Mouse (Mus musculus): ENCODE data around the gene Rbm38.

Rbm38 gene

DNA sequence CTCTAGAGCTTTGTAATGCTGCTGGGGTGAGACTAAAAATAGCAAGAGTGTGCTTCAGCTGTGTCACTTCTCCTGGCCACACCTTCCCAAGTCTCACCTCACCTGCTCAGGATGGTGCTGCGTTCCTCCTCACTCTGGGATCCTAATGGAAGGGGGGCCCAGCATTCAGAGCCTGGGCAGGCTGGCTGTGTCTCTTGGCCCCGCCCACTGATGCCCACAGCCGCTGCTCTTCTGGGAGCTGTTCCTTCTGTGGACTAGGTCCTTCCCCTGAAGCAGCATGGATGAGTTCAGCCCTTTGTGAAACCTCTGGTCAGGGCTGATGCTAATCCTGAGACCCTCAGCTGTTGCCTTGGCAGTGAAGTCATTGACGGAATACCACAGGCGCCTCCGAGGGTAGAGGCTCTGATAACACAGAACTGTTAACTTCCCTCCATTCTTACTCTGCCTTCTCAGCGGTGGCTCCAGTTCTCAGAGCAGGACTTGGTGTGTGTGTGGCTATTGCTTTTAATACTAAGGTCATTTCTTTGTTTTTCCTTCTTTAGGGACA, 5.5 kb upstream of the Rbm38 start:
- DNase-seq (ENCODE audit: low spot score in 2 of 2): no peak

- no peak for DNase-seq (ENCODE audit: low spot score in 2 of 2)
Observed at GRCm38 (mm10) chr2:173017940-173018339, 2.4 kb upstream of the Rbm38 start.

- DNase-seq (ENCODE audit: low spot score in 2 of 2): peak in 1 of 2 experiments; percentile 12
Observed at GRCm38 (mm10) chr2:173018618-173019017, 1.7 kb upstream of the Rbm38 start.

DNA sequence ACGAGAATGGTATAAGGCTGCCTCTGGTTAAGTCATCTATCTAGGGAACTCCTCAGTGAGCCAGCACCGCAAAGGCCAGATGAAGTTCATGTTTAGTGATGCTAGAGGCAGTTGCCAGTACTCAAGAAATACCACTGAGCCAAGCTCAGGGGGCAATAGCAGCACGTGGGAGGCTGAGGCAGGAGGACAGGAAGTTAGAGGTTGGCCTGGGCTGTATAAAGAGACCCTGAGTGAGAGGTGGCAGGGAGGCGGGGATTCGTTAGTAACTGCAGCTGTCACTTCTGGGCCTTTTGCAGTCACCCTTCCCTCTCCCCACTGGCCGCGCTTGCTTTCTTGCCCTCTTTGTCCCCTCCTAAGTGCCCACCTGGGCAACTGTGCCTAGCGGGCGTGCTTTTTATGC, 976 bp upstream of the Rbm38 start:
- DNase-seq (ENCODE audit: low spot score in 2 of 2): peak in 1 of 2 experiments; percentile 12

- peak; percentile 91 to 94 for DNase-seq (ENCODE audit: low spot score in 2 of 2)
Observed at GRCm38 (mm10) chr2:173019790-173020189, 508 bp upstream of the Rbm38 start.

- DNase-seq (ENCODE audit: low spot score in 2 of 2): peak; percentile 96 to 98
Observed at GRCm38 (mm10) chr2:173021633-173022055, 1.3 kb downstream of the Rbm38 start.

DNA sequence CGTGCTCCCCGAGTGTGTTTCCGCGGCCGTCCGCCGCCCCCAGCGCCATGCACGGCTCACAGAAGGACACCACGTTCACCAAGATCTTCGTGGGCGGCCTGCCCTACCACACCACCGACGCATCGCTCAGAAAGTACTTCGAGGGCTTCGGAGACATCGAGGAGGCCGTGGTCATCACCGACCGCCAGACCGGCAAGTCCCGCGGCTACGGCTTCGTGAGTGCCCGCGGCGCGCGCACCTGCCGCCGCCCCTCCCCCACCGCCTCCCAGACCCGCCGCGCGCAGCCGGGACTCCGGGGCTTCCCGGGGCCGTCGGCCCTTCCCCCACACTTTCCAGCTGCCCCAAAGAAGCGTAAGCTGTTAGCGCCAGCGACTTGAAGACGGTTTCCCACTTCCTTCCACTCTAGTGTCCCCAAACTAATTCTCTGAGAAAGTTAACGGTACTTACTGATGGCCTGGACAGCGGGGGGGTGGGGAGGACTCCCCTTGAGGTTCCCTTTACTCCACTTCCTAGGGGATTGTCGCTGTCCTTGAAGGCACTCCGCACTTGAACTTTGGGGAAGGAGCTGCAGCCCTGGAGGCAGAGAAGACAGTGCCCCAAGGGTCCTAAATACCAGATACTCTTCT, 1.9 kb downstream of the Rbm38 start:
- peak in 1 of 2 experiments; percentile 56 for DNase-seq (ENCODE audit: low spot score in 2 of 2)

- DNase-seq (ENCODE audit: low spot score in 2 of 2): no peak
Observed at GRCm38 (mm10) chr2:173022813-173023212, 2.5 kb downstream of the Rbm38 start.

GRCm38 (mm10) chr2:173023371-173023851, 3.1 kb downstream of the Rbm38 start:
- no peak for DNase-seq (ENCODE audit: low spot score in 2 of 2)

GRCm38 (mm10) chr2:173023966-173024365, 3.7 kb downstream of the Rbm38 start:
- DNase-seq (ENCODE audit: low spot score in 2 of 2): peak in 1 of 2 experiments; percentile 5

DNA sequence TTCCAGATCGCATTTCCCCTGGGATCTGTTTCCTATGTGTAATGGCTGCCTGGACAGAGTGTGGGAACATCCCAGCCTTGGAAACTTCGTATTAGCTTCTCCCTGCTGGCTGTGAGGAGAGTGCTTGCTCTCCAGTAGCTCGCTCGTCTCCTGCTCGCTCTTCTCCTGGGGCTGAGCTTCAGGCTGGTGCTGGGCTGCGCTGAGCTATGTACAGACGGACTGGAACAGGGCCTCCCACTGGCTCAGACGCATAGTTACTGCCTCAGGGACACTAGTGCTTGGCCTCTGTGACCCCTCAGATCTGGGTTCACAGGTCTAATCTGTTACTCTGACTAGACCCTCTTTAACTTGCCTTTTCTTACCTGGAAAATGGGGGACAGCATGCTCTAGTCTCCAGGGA, 4.1 kb downstream of the Rbm38 start:
- DNase-seq (ENCODE audit: low spot score in 2 of 2): peak in 1 of 2 experiments; percentile 7

DNA sequence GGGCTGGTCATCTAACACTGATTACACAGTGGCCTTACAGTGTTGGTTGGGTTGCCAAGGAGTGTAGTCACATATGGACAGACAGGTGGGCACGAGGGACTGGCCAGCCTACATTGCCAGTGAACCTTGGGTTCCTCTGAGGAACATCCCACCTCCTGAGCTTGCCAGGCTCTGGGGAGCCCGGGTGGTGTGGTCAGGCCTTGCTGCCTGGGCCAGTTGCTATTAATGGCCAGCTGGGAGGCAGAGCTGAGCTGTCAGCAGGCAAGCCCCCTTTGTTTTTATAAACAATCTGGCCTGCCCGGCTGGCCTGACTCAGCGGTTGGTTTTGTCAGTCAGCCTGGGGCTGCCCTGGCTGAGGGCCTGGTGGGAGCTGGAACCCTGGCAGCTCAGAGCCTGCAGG, 4.6 kb downstream of the Rbm38 start:
- peak in 1 of 2 experiments; percentile 16 for DNase-seq (ENCODE audit: low spot score in 2 of 2)

DNA sequence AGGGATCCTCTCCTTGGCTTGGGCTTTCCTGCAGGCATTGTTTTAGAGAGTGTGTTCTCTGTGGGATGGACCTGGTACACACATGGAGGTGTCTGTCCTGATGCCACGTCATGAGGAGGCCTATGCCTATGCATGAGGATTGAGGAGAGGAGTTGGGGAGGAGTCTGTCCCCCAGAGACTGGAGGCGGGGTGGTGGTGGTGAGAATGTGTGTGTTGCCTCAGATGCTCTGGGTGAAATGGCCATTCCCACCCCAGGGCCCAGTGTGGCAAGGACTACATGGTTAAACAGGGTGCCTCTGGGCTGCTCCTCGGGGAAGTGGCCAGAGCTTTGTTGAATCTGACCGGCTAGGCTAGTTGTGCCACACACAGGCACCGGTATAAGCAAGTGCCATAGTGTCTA, 6.0 kb downstream of the Rbm38 start:
- peak in 1 of 2 experiments; percentile 13 for DNase-seq (ENCODE audit: low spot score in 2 of 2)

DNA sequence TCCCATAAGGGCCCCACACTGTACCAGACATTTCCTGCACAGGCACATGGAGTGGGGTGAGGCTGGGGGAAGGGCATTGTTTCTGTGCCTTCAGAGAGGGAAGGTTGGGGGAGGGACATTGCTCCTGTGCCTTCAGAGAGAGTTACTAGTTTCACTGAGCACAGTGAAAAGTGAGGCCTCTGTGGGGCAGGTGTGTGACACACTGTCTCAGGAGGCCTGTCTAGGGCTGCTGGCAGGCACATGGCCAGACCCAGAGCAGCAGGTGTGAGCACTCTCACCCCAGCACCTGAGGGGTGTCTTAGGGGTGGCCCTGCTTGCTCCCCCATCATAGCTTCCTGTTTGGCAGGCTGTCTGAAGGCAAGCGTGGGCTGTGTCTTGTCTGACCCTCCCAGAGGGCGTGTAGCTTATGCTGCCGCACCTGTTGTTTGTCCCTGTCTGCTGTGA, 6.4 kb downstream of the Rbm38 start:
- DNase-seq (ENCODE audit: low spot score in 2 of 2): peak in 1 of 2 experiments; percentile 65

DNA sequence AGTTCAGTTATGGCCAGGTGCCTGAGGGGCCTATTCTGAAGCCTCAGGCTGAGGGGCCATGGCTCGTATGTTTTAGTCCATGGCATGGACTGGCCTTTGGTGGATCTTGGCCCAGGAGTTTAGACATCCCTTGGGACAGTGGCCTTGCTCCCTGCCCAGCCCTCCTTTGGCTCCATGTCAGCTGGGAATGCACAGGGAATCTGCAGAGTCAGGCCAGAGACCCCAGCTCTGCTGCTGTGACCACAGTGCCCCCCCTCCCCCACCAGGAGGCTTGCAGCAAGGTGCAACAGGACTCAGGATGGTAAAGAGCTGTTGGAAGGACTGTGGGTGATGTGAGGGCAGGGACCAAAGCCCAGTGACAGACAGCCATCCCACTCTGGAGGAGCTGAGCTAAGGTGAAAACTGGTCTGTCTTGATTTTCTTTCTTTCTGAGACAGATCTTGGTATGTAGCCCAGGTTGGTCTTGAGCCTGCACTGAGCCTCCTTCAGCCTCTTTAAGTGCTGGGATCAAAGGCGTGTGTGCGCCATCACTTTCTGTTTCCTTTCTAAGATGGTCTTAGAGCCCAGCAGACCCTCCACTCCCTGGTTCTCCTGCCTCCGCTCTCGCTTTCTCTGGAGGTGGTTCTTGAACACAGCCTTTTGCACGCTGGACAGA, 7.0 kb downstream of the Rbm38 start:
- DNase-seq (ENCODE audit: low spot score in 2 of 2): no peak

DNA sequence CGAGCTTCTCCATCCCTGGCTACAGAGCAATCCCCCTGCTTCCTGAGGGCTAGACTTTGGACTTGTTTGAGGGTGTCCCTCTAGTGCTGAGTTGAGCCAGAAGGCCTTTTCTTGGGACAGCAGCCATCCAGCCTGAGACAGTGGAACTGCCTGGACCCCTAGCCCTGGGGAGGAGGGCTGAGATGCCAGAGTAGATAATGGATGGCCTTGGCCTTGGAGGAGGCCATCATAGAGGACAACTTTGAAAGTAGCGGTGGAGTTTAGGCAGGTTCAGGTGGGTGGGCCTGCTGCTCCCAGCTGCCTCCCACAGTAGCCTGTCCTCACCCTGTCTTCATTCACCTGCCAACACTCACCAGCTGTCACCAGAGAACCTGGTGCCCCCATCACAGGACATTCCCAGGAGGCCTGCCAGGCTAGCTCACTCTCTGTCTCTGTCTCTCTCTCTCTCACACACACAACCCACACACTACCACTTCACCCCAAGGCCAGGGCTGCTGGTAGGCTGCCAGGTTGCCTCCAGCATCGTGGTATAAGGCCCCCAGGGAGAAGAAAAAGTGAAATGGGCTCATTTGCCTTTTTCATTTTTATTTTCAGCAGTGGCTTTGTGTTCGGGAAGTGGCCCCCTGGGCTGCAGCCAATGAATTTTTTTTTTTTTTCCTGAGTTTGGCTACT, 7.7 kb downstream of the Rbm38 start:
- DNase-seq (ENCODE audit: low spot score in 2 of 2): peak in 1 of 2 experiments; percentile 19

DNA sequence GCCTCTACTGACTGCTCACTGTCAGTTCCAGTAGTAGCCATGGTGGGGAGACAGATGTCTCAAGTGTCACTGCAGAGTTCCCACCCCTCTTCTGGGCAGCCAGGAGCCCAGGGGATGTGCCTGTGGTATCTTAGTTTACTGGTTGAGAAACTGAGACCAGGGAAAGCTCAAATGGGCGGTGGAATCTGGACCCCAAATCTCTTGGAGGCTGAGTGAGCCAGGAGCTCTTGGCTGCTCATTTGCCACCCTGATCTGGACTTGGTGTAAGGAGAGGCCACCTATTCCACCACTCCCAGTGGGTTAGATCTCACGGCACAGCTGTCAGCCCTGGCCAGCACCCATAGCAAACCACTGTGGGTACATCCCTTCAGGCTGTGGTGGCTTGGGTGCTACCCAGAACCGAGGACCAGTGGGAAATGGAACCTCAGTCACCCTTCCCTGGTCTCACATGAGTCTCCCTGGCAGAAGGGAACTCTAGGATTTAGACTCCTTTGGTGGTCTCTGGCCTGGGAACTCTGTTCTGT, 8.3 kb downstream of the Rbm38 start:
- DNase-seq (ENCODE audit: low spot score in 2 of 2): peak in 1 of 2 experiments; percentile 10

DNA sequence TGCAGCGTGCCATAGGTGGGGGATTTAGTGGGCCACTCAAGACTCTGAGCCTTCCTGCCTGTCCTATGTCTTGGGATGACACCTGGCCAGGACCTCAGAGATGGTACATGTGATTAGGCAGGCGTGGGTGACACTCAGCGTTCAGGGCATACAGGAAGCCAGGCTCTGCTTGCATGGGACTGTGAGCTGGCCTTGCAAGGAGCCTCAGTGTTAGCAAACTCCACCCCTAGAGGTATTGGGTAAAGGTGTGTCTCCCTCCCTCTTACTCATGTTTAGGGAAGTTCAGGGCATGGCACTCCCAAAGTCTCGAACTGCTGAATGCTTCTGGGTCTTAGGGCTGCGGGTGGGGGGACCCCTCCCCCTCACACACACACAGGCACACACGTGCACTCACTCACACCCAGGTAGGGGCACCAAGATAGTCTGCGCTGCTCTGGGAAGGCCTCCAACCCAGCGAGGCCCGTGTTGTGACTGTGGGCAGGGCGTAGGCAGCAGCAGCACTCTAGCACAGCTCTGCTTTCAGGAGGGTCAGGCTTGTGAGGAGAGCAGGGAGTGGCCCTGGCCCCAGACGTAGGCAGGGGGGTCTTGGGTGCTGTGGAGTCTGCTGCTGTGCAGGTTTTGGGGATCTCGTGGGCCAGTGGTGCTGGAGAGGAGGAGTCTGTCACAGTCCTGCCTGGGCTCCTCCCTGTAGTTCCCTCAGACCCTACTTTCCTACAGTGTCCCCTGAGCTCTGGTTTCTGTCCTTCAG, 10.5 kb downstream of the Rbm38 start:
- no peak for DNase-seq (ENCODE audit: low spot score in 2 of 2)

DNA sequence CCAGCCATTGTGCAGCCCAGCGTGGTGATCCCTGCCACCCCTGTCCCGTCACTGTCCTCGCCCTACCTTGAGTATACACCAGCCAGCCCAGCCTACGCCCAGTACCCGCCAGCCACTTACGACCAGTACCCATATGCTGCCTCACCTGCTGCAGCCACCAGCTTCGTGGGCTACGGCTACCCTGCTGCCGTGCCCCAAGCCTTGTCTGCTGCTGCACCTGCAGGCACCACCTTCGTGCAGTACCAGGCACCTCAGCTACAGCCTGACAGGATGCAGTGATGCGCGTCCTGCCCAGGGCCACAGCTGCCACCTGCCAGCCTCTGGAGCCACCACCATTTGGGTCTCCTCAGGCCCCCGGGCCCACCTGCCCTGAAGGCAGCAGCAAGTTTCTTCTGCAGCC, 13.2 kb downstream of the Rbm38 start:
- no peak for DNase-seq (ENCODE audit: low spot score in 2 of 2)

DNA sequence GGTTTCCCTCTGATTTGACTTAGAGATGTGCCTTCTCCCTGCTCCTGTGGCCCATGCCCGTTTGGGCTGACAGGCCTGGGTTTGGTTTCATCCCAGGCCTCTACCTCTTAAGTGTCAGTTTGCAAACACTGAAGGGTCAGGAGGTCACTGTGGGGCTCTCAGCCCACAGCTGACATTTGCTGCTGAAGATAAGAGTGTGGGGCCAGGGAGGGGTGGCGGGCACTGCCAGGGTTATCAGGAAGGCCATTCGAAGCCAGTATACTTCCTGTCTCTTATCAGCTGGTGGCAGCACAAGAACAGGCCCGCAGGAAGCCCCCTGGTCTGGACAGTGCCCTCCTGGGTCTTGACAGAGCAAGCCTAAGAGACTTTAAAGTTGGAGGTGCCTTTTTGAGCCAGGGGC, 14.7 kb downstream of the Rbm38 start:
- peak; percentile 57 to 65 for DNase-seq (ENCODE audit: low spot score in 2 of 2)

DNA sequence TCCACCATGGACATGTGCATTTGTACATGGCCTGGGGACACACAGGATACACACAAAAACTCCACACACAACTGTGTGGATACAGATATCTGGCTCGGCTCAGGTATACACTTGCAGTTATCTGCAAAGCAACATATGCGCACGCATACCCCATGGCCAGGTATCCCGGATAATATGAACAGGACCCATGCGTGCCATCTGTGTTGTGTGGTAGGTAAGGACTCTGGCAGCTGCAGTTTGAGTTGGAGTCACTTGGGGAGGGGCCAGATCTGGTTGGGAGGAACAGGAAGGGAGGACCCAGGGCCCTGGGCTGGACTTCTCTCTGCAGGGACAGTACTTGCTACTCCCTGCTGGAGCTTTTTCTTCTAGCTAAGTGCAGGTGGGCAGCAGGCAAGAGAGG, 15.4 kb downstream of the Rbm38 start:
- no peak for DNase-seq (ENCODE audit: low spot score in 2 of 2)

All from spleen, postnatal 14 days (tissue).